Mouse (Mus musculus) urinary bladder, postnatal 0 days (tissue): Measurements from ENCODE around the gene Bcam. TPM values are rescaled to one million over a fixed set of nuclear protein-coding genes. Genes with fewer than 3 reads are reported as not detected.

Source experiments
- polyA plus RNA-seq: library from polyadenylated mRNA; unstranded; fragments of >200 nt; fragmentation: Nextera tagmentation; extraction: Ambion mirVana; gene quantifications from 2 replicates; pipeline ENCODE4 v1.2.1, GENCODE M21; 2015

The Bcam gene
- polyA plus RNA-seq = 135 and 139 TPM in 2 replicates

GRCm38 (mm10) chr7:19770984-19771391 is at the start of gene Bcam:
TSS of gene Bcam (minus strand) at chr7:19771016.

GRCm38 (mm10) chr7:19796697-19797588 is 26.1 kb upstream of the Bcam start, which contains the start of gene Cblc:
TSS of gene Cblc (minus strand) at chr7:19796809.

GRCm38 (mm10) chr7:19750217-19751069 is 20.4 kb downstream of the Bcam start, which contains the start of gene Nectin2:
TSS of gene Nectin2 (minus strand) at chr7:19750483.

DNA sequence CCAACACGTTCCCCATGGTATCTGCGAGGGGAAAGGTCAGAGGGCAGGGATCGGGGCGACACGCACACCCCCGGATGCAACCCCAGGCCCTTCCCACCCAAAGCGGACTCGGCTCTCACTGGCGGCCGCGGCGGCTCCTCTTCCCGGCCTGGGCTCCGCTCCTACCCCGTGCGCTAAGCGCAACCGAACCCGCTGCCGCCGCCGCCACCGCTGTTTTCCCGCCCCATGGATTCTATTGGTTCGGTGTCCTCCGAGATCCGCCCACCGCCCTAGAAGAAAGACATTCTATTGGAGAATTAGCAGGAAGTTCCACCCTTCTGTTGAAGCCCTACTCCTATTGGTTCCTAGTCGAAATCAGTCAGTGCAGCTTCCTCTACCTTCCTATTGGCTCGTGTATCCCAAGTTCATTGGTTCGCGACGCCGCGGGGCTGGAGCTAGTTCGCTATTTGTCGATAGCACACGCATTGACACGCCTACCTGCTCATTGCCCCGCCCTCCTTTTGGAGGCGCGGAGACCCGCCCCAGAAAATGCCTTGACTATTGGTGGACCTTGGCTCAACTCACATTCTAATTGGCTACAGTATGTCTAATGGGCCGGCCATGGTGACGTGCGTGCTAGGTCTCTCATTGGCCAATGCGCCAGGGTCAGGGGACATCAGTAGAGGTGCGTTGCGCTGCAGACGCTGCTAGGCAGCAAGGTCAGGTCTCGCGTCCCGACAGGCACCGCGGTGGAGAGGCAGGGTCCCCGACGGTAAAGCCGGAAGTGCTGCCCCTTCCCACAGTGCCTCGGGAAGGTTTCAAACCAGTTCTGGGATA is 55.4 kb downstream of the Bcam start, which contains the start of gene Tomm40:
Gene Tomm40 (minus strand): TSS at position 200 of the 816 bp plus-strand sequence.

Other genes starting within 250 kb of the Bcam start
- 16.1 and 16.9 TPM in 2 replicates for gene Ppp1r37, start 207.9 kb downstream of the Bcam start, polyA plus RNA-seq
- gene Zfp296, start 193.7 kb downstream of the Bcam start, polyA plus RNA-seq = 1.2 and 1.4 TPM in 2 replicates
- 152 and 153 TPM in 2 replicates for gene Gemin7, start 193.4 kb downstream of the Bcam start, polyA plus RNA-seq
- gene Clasrp, start 166.5 kb downstream of the Bcam start, polyA plus RNA-seq = 21.5 and 24.3 TPM in 2 replicates
- gene Relb, start 141.6 kb downstream of the Bcam start, polyA plus RNA-seq = 19.2 TPM in 2 replicates
- 49.8 and 51.7 TPM in 2 replicates for gene Clptm1, start 106.0 kb downstream of the Bcam start, polyA plus RNA-seq
- gene Apoc2, start 93.1 kb downstream of the Bcam start, polyA plus RNA-seq = 4.0 and 26.9 TPM in 2 replicates
- gene Gm44805, start 89.6 kb downstream of the Bcam start, polyA plus RNA-seq = not detected in 2 replicates
- gene Apoc4, start 89.5 kb downstream of the Bcam start, polyA plus RNA-seq = 2.9 and 3.0 TPM in 2 replicates
- gene Apoc1, start 78.4 kb downstream of the Bcam start, polyA plus RNA-seq = 54.6 and 118 TPM in 2 replicates
- 475 and 2,164 TPM in 2 replicates for gene Apoe, start 71.8 kb downstream of the Bcam start, polyA plus RNA-seq
- gene Tomm40, start 55.6 kb downstream of the Bcam start, polyA plus RNA-seq = 77.1 and 79.8 TPM in 2 replicates
- 55.1 and 55.3 TPM in 2 replicates for gene Nectin2, start 20.5 kb downstream of the Bcam start, polyA plus RNA-seq
- gene Cblc, start 25.8 kb upstream of the Bcam start, polyA plus RNA-seq = 16.4 and 17.5 TPM in 2 replicates
- gene Bcl3, start 51.8 kb upstream of the Bcam start, polyA plus RNA-seq = 8.0 and 8.4 TPM in 2 replicates
- not detected in 2 replicates for gene Gm19345, start 81.0 kb upstream of the Bcam start, polyA plus RNA-seq
- gene Ceacam16, start 90.3 kb upstream of the Bcam start, polyA plus RNA-seq = not detected in 2 replicates
- gene Ceacam19, start 116.9 kb upstream of the Bcam start, polyA plus RNA-seq = 3.4 and 4.0 TPM in 2 replicates
- gene Pvr, start 150.1 kb upstream of the Bcam start, polyA plus RNA-seq = 13.9 and 14.1 TPM in 2 replicates
- gene Igsf23, start 179.7 kb upstream of the Bcam start, polyA plus RNA-seq = 0.13 and 0.16 TPM in 2 replicates
- gene Ceacam20, start 194.4 kb upstream of the Bcam start, polyA plus RNA-seq = not detected in 2 replicates
- gene Nlrp9b, start 220.4 kb upstream of the Bcam start, polyA plus RNA-seq = not detected in 2 replicates